Mouse (Mus musculus): ENCODE measurements around the gene Deaf1. TPM values are rescaled to one million over a fixed set of nuclear protein-coding genes. Genes with fewer than 3 reads are reported as not detected.

Deaf1 gene
- total RNA-seq, 2 experiments from 2014 or later: 79.4 to 82.5 TPM

- DNase-seq: no peak
Measured at GRCm38 (mm10) chr7:141297926-141298650, 29.4 kb downstream of the Deaf1 start.

GRCm38 (mm10) chr7:141294479-141294878 lies 33.0 kb downstream of the Deaf1 start:
- no peak for DNase-seq

GRCm38 (mm10) chr7:141293852-141294471 lies 33.5 kb downstream of the Deaf1 start:
- DNase-seq: no peak

GRCm38 (mm10) chr7:141292583-141293388 lies 34.7 kb downstream of the Deaf1 start:
- no peak for DNase-seq

GRCm38 (mm10) chr7:141291921-141292582 lies 35.4 kb downstream of the Deaf1 start, which contains the start of gene Drd4:
Drd4 (plus strand) TSS chr7:141292006.
- DNase-seq: no peak

- DNase-seq: no peak
Measured at GRCm38 (mm10) chr7:141288042-141288441, 39.4 kb downstream of the Deaf1 start.

GRCm38 (mm10) chr7:141282756-141283155 lies 44.7 kb downstream of the Deaf1 start:
- no peak for DNase-seq

- DNase-seq: no peak
Measured at GRCm38 (mm10) chr7:141281442-141281841, 46.0 kb downstream of the Deaf1 start.

GRCm38 (mm10) chr7:141278766-141279590 lies 48.5 kb downstream of the Deaf1 start, which contains the start of gene Sct:
Sct (minus strand) TSS chr7:141279133.
- DNase-seq: no peak

GRCm38 (mm10) chr7:141277701-141278678 lies 49.5 kb downstream of the Deaf1 start:
- no peak for DNase-seq

- DNase-seq: no peak
Measured at GRCm38 (mm10) chr7:141276546-141276945, 50.9 kb downstream of the Deaf1 start, which contains the start of gene Cdhr5. Cdhr5 (minus strand) TSS chr7:141276786.

- no peak for DNase-seq
Measured at GRCm38 (mm10) chr7:141275356-141275755, 52.1 kb downstream of the Deaf1 start.

GRCm38 (mm10) chr7:141270631-141271030 lies 56.9 kb downstream of the Deaf1 start:
- DNase-seq: no peak

- no peak for DNase-seq
Measured at GRCm38 (mm10) chr7:141269273-141269545, 58.3 kb downstream of the Deaf1 start.

GRCm38 (mm10) chr7:141268466-141269272 lies 58.8 kb downstream of the Deaf1 start:
- DNase-seq: no peak

- DNase-seq: no peak
Measured at GRCm38 (mm10) chr7:141265739-141266561, 61.5 kb downstream of the Deaf1 start, which contains the start of gene Irf7. Irf7 (minus strand) TSS chr7:141266481.

- no peak for DNase-seq
Measured at GRCm38 (mm10) chr7:141265411-141265738, 62.1 kb downstream of the Deaf1 start.

- no peak for DNase-seq
Measured at GRCm38 (mm10) chr7:141264761-141265410, 62.6 kb downstream of the Deaf1 start.
